Mouse (Mus musculus) ES-E14 (cell line): Measurements from ENCODE around the gene Nkain4.

Source experiments
- HCFC1 ChIP-seq: IDR thresholded peaks from 2 replicates; pipeline ENCODE4 v1.6.1; 2012; ENCODE audit warnings: low read length, inconsistent platforms, borderline replicate concordance; ENCODE audit not compliant: insufficient read depth
- MAFK ChIP-seq: IDR thresholded peaks from 2 replicates; pipeline ENCODE4 v1.6.1; 2014; ENCODE audit warnings: mild to moderate bottlenecking, low read depth, low read length, inconsistent platforms; ENCODE audit not compliant: insufficient read depth
- ZC3H11A ChIP-seq: IDR thresholded peaks from 2 replicates; pipeline ENCODE4 v1.6.1; 2012; ENCODE audit warnings: low read depth, mild to moderate bottlenecking, inconsistent platforms, low read length, borderline replicate concordance
- ZNF384 ChIP-seq: IDR thresholded peaks from 2 replicates; pipeline ENCODE4 v1.6.1; 2012; ENCODE audit warnings: low read depth, low read length, inconsistent platforms

DNA sequence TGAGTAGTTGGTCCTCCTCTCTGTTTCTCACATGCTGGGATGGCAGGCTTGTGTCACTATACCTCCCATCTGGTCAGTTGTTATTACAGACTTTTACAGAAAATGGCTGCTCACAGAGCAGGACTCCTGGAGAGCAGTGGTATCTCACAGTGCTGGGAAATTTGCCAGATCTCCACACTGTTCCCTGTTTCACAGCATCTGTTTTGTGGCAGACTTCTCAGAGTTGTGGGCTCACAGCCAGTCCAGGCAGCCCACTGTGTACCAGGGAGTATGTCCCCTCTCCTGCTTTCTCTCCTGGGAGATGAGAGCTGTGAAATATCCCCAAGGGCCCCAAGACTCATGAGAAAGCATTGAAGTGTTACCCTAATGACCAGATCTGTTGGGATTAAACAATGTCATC is 12.6 kb downstream of the Nkain4 start:
- TF ChIP-seq HCFC1 (no peak), MAFK (no peak), ZC3H11A (no peak), ZNF384 (no peak)
